Mouse (Mus musculus) lung, embryonic 16.5 days (tissue): ENCODE measurements around the gene Zfp36l2. TPM values are rescaled to one million over a fixed set of nuclear protein-coding genes. Genes with fewer than 3 reads are reported as not detected.

Experiments used
- ATAC-seq: fragments of 200-750 bp; cut with Nextera tagmentation; 2 replicates; pipeline ENCODE4 v1.8.0; 2017; ENCODE audit warnings: low read depth, mild to moderate bottlenecking, moderate library complexity
- H3K27ac ChIP-seq: fragments of 300-500 bp; sonication (generic); 2 replicates; pipeline ENCODE4 v1.5.1; 2014; ENCODE audit warnings: mild to moderate bottlenecking, control low read depth, low read length
- H3K27me3 ChIP-seq: fragments of 300-500 bp; sonication (generic); 2 replicates; pipeline ENCODE4 v1.6.1; 2014; ENCODE audit warnings: low read depth, low read length, mixed read lengths; ENCODE audit not compliant: control insufficient read depth, insufficient read depth
- H3K36me3 ChIP-seq: fragments of 300-500 bp; sonication (generic); 2 replicates; pipeline ENCODE4 v1.6.1; 2014; ENCODE audit warnings: low read length; ENCODE audit not compliant: control insufficient read depth, insufficient read depth
- H3K4me1 ChIP-seq: fragments of 300-500 bp; sonication (generic); replicated peaks from 2 replicates; pipeline ENCODE4 v1.6.1; 2014; ENCODE audit warnings: low read length, mixed read lengths; ENCODE audit not compliant: control insufficient read depth, insufficient read depth
- H3K4me2 ChIP-seq: fragments of 300-500 bp; sonication (generic); 2 replicates; pipeline ENCODE4 v1.6.1; 2014; ENCODE audit warnings: low read depth, low read length, control low read depth
- H3K4me3 ChIP-seq: fragments of 300-500 bp; sonication (generic); 2 replicates; pipeline ENCODE4 v1.5.1; 2014; ENCODE audit warnings: mild to moderate bottlenecking, low read length, control low read depth
- H3K9ac ChIP-seq: fragments of 300-500 bp; sonication (generic); 2 replicates; pipeline ENCODE4 v1.6.1; 2014; ENCODE audit warnings: low read length, control low read depth
- H3K9me3 ChIP-seq: fragments of 300-500 bp; sonication (generic); 2 replicates; pipeline ENCODE4 v1.6.1; 2016; ENCODE audit warnings: low read length; ENCODE audit not compliant: control insufficient read depth
- WGBS: fragments of 180-500 bp; shearing (Covaris S2); extraction: QIAGEN DNeasy Blood & Tissue Kit; methylation state at CpG from one replicate; pipeline ENCODE4 v1.1.7; 2014; 5-methylcytosine and 5-hydroxymethylcytosine counted together
- polyA plus RNA-seq: library from polyadenylated mRNA; unstranded; fragments of >200 nt; fragmentation: Nextera tagmentation; extraction: Ambion mirVana; gene quantifications from 2 replicates; pipeline ENCODE4 v1.2.1, GENCODE M21; 2015

Gene Zfp36l2
- polyA plus RNA-seq, 1 experiment from 2014 or later, result 10.1 TPM

GRCm38 (mm10) chr17:84151306-84151705 lies 36.4 kb downstream of the Zfp36l2 start:
- Histone ChIP-seq H3K9ac (no peak overlapping the region), H3K4me2 (no peak overlapping the region), H3K9me3 (no peaks in the 10 kb centered on the region), H3K4me1 (peaks cover 39% of the 10 kb centered on the region), H3K4me3 (no peak overlapping the region), H3K36me3 (no peaks in the 10 kb centered on the region), H3K27me3 (no peaks in the 10 kb centered on the region), H3K27ac (no peak overlapping the region)
- 77% methylated on average over 6 of the region's 6 CpGs for WGBS
- ATAC-seq, result no peak

GRCm38 (mm10) chr17:84150291-84150690 lies 37.5 kb downstream of the Zfp36l2 start:
- Histone ChIP-seq H3K9ac (no peak overlapping the region), H3K36me3 (no peaks in the 10 kb centered on the region), H3K27ac (no peak overlapping the region), H3K9me3 (no peaks in the 10 kb centered on the region), H3K4me3 (no peak overlapping the region), H3K4me1 (peaks cover 41% of the 10 kb centered on the region), H3K27me3 (no peaks in the 10 kb centered on the region), H3K4me2 (no peak overlapping the region)
- ATAC-seq, result no peak
- 81% methylated on average over 8 of the region's 8 CpGs for WGBS

GRCm38 (mm10) chr17:84149566-84149965 lies 38.2 kb downstream of the Zfp36l2 start:
- H3K27ac ChIP-seq, result no peak overlapping the region
- peak overlapping the region; percentile 14; the same call in 1 of the 2 replicates for H3K9ac ChIP-seq
- no peaks in the 10 kb centered on the region for H3K36me3 ChIP-seq
- no peak overlapping the region for H3K4me2 ChIP-seq
- peaks cover 42% of the 10 kb centered on the region for H3K4me1 ChIP-seq
- no peaks in the 10 kb centered on the region for H3K9me3 ChIP-seq
- no peak for ATAC-seq
- no peak overlapping the region for H3K4me3 ChIP-seq
- 61% methylated on average over 5 of the region's 5 CpGs for WGBS
- H3K27me3 ChIP-seq, result no peaks in the 10 kb centered on the region

- H3K9me3 ChIP-seq, result no peaks in the 10 kb centered on the region
- WGBS, result 28% methylated on average over 11 of the region's 11 CpGs
- ATAC-seq, result peak; percentile 85
- H3K9ac ChIP-seq, result peak overlapping the region; percentile 40
- peak overlapping the region; percentile 82 for H3K27ac ChIP-seq
- no peaks in the 10 kb centered on the region for H3K27me3 ChIP-seq
- peaks cover 43% of the 10 kb centered on the region for H3K4me1 ChIP-seq
- no peak overlapping the region for H3K4me3 ChIP-seq
- no peak overlapping the region for H3K4me2 ChIP-seq
- no peaks in the 10 kb centered on the region for H3K36me3 ChIP-seq
Observed at GRCm38 (mm10) chr17:84148499-84149484, 39.0 kb downstream of the Zfp36l2 start.

- H3K4me2 ChIP-seq, result no peak overlapping the region
- H3K36me3 ChIP-seq, result no peaks in the 10 kb centered on the region
- no peak overlapping the region; the same call in 1 of the 2 replicates for H3K9ac ChIP-seq
- no peak overlapping the region for H3K4me3 ChIP-seq
- H3K27ac ChIP-seq, result no peak overlapping the region
- peaks cover 55% of the 10 kb centered on the region for H3K4me1 ChIP-seq
- H3K27me3 ChIP-seq, result no peaks in the 10 kb centered on the region
- H3K9me3 ChIP-seq, result no peaks in the 10 kb centered on the region
- no peak for ATAC-seq
- 54% methylated on average over 11 of the region's 11 CpGs for WGBS
Observed at GRCm38 (mm10) chr17:84147183-84148108, 40.3 kb downstream of the Zfp36l2 start.

GRCm38 (mm10) chr17:84146458-84147182 lies 41.1 kb downstream of the Zfp36l2 start:
- Histone ChIP-seq H3K4me1 (peaks cover 60% of the 10 kb centered on the region), H3K9ac (peak overlapping the region; percentile 30), H3K4me2 (no peak overlapping the region), H3K27me3 (no peaks in the 10 kb centered on the region), H3K9me3 (no peaks in the 10 kb centered on the region), H3K27ac (peak overlapping the region; percentile 67), H3K4me3 (no peak overlapping the region), H3K36me3 (no peaks in the 10 kb centered on the region)
- WGBS, result 68% methylated on average over 7 of the region's 7 CpGs
- ATAC-seq, result no peak

GRCm38 (mm10) chr17:84145826-84146287 lies 41.9 kb downstream of the Zfp36l2 start:
- Histone ChIP-seq H3K4me3 (no peak overlapping the region), H3K27ac (peak overlapping the region; percentile 67), H3K9me3 (no peaks in the 10 kb centered on the region), H3K4me2 (no peak overlapping the region), H3K4me1 (peaks cover 68% of the 10 kb centered on the region), H3K9ac (peak overlapping the region; percentile 52; the same call in 1 of the 2 replicates), H3K27me3 (no peaks in the 10 kb centered on the region), H3K36me3 (no peaks in the 10 kb centered on the region)
- peak; percentile 19; the same call in 1 of the 2 replicates for ATAC-seq
- WGBS, result 28% methylated on average over 10 of the region's 10 CpGs

GRCm38 (mm10) chr17:84144762-84145599 lies 42.8 kb downstream of the Zfp36l2 start:
- Histone ChIP-seq H3K4me1 (peaks cover 75% of the 10 kb centered on the region), H3K4me3 (no peak overlapping the region), H3K36me3 (no peaks in the 10 kb centered on the region), H3K27me3 (no peaks in the 10 kb centered on the region), H3K9me3 (no peaks in the 10 kb centered on the region), H3K4me2 (no peak overlapping the region), H3K27ac (peak overlapping the region; percentile 58), H3K9ac (no peak overlapping the region)
- no peak for ATAC-seq
- WGBS, result 81% methylated on average over 5 of the region's 5 CpGs
